Mouse (Mus musculus) heart, postnatal 0 days (tissue): ENCODE measurements around the gene Sh3bp5. TPM values are rescaled to one million over a fixed set of nuclear protein-coding genes. Genes with fewer than 3 reads are reported as not detected.

ENCODE experiments used
- ATAC-seq: fragments of 200-750 bp; cut with Nextera tagmentation; 2 replicates; pipeline ENCODE4 v1.8.0; 2017; ENCODE audit warnings: low read depth, moderate number of reproducible peaks, moderate library complexity; ENCODE audit not compliant: insufficient read depth
- DNase-seq: peaks from one replicate; pipeline ENCODE4 v3.0.0-alpha.2; 2016; ENCODE audit warnings: low spot score
- H3K27ac ChIP-seq: fragments of 300-500 bp; sonication (generic); 2 replicates; pipeline ENCODE4 v1.5.1; 2014; ENCODE audit warnings: low read depth, mild to moderate bottlenecking
- H3K27me3 ChIP-seq: fragments of 300-500 bp; sonication (generic); 2 replicates; pipeline ENCODE4 v1.6.1; 2014; ENCODE audit warnings: low read length, mixed read lengths; ENCODE audit not compliant: control insufficient read depth, insufficient read depth
- H3K36me3 ChIP-seq: fragments of 300-500 bp; sonication (generic); replicated peaks from 2 replicates; pipeline ENCODE4 v1.6.1; 2014; ENCODE audit warnings: low read length, mixed read lengths; ENCODE audit not compliant: control insufficient read depth, insufficient read depth
- H3K4me1 ChIP-seq: fragments of 300-500 bp; sonication (generic); 2 replicates; pipeline ENCODE4 v1.6.1; 2014; ENCODE audit warnings: antibody characterized with exemption; ENCODE audit not compliant: control insufficient read depth, insufficient read depth
- H3K4me2 ChIP-seq: fragments of 300-500 bp; sonication (generic); 2 replicates; pipeline ENCODE4 v1.6.1; 2014; ENCODE audit warnings: low read depth, mild to moderate bottlenecking, low read length, moderate library complexity
- H3K4me3 ChIP-seq: fragments of 300-500 bp; sonication (generic); 2 replicates; pipeline ENCODE4 v1.5.1; 2014; ENCODE audit warnings: low read depth, low read length
- H3K9ac ChIP-seq: fragments of 300-500 bp; sonication (generic); replicated peaks from 2 replicates; pipeline ENCODE4 v1.6.1; 2014; ENCODE audit warnings: low read depth, low read length, mixed read lengths
- H3K9me3 ChIP-seq: fragments of 300-500 bp; sonication (generic); replicated peaks from 2 replicates; pipeline ENCODE4 v1.6.1; 2016; ENCODE audit warnings: low read length; ENCODE audit not compliant: control insufficient read depth
- CTCF ChIP-seq: IDR thresholded peaks from 2 replicates; pipeline ENCODE4 v1.5.1; 2016; ENCODE audit warnings: antibody characterized with exemption, control low read depth, low read depth
- EP300 ChIP-seq: IDR thresholded peaks from 2 replicates; pipeline ENCODE4 v1.6.1; 2016; ENCODE audit warnings: antibody characterized with exemption, low read depth
- WGBS: fragments of 180-500 bp; shearing (Covaris S2); extraction: QIAGEN DNeasy Blood & Tissue Kit; methylation state at CpG from one replicate; pipeline ENCODE4 v1.1.7; 2014; 5-methylcytosine and 5-hydroxymethylcytosine counted together
- polyA plus RNA-seq: library from polyadenylated mRNA; unstranded; fragments of >200 nt; fragmentation: Nextera tagmentation; extraction: Ambion mirVana; gene quantifications from 2 replicates; pipeline ENCODE4 v1.2.1, GENCODE M21; 2015
- total RNA-seq: library from RNA; depleted of rRNA; stranded (reverse); fragments of >200 nt; gene quantifications from 2 replicates; pipeline ENCODE4 v1.2.3, GENCODE M21; 2014; ENCODE audit warnings: low replicate concordance

Gene Sh3bp5
- total and polyA plus RNA-seq, 2 experiments from 2014 or later, result 10.2 to 43.4 TPM

GRCm38 (mm10) chr14:31376331-31376730 is 59.5 kb downstream of the Sh3bp5 start:
- H3K27me3 ChIP-seq, result no peaks in the 10 kb centered on the region
- H3K4me1 ChIP-seq, result no peaks in the 10 kb centered on the region
- no peak for TF ChIP-seq CTCF
- no peak for TF ChIP-seq EP300
- no peak overlapping the region for H3K4me2 ChIP-seq
- no peaks in the 10 kb centered on the region for H3K9me3 ChIP-seq
- no peak overlapping the region for H3K27ac ChIP-seq
- DNase-seq (no peak), ATAC-seq (no peak)
- 80% methylated on average over 3 of the region's 3 CpGs for WGBS
- no peak overlapping the region for H3K9ac ChIP-seq
- peaks cover 75% of the 10 kb centered on the region for H3K36me3 ChIP-seq
- H3K4me3 ChIP-seq, result no peak overlapping the region

- no peaks in the 10 kb centered on the region for H3K9me3 ChIP-seq
- H3K9ac ChIP-seq, result no peak overlapping the region
- WGBS, result 88% methylated on average over 6 of the region's 6 CpGs
- H3K27ac ChIP-seq, result no peak overlapping the region
- TF ChIP-seq CTCF (no peak), EP300 (no peak)
- no peaks in the 10 kb centered on the region for H3K4me1 ChIP-seq
- no peaks in the 10 kb centered on the region for H3K27me3 ChIP-seq
- H3K4me3 ChIP-seq, result no peak overlapping the region
- no peak for DNase-seq
- H3K4me2 ChIP-seq, result no peak overlapping the region
- no peak for ATAC-seq
- peaks cover 94% of the 10 kb centered on the region for H3K36me3 ChIP-seq
Measured at GRCm38 (mm10) chr14:31374390-31374789, 61.5 kb downstream of the Sh3bp5 start.

GRCm38 (mm10) chr14:31369377-31369776 is 66.5 kb downstream of the Sh3bp5 start:
- H3K4me3 ChIP-seq, result no peak overlapping the region
- no peak overlapping the region for H3K4me2 ChIP-seq
- no peaks in the 10 kb centered on the region for H3K27me3 ChIP-seq
- no peak overlapping the region for H3K9ac ChIP-seq
- ATAC-seq (no peak), DNase-seq (no peak)
- peaks cover 90% of the 10 kb centered on the region for H3K36me3 ChIP-seq
- no peaks in the 10 kb centered on the region for H3K4me1 ChIP-seq
- no peak overlapping the region for H3K27ac ChIP-seq
- no peak for TF ChIP-seq CTCF
- TF ChIP-seq EP300, result no peak
- 68% methylated on average over 3 of the region's 3 CpGs for WGBS
- no peaks in the 10 kb centered on the region for H3K9me3 ChIP-seq

- H3K36me3 ChIP-seq, result peaks cover 91% of the 10 kb centered on the region
Measured at GRCm38 (mm10) chr14:31367951-31368350, 67.9 kb downstream of the Sh3bp5 start.

GRCm38 (mm10) chr14:31365350-31365749 is 70.5 kb downstream of the Sh3bp5 start:
- ATAC-seq (no peak), DNase-seq (peak; percentile 41)
- H3K27me3 ChIP-seq, result no peaks in the 10 kb centered on the region
- no peak overlapping the region for H3K4me3 ChIP-seq
- no peaks in the 10 kb centered on the region for H3K9me3 ChIP-seq
- no peak overlapping the region for H3K4me2 ChIP-seq
- no peak overlapping the region for H3K9ac ChIP-seq
- TF ChIP-seq CTCF (peak; percentile 60), EP300 (no peak)
- no peak overlapping the region for H3K27ac ChIP-seq
- no peaks in the 10 kb centered on the region for H3K4me1 ChIP-seq
- peaks cover 92% of the 10 kb centered on the region for H3K36me3 ChIP-seq

More at GRCm38 (mm10) chr14:31367951-31368350, 67.9 kb downstream of the Sh3bp5 start:
- no peak for ATAC-seq
- no peak for DNase-seq
- H3K9me3 ChIP-seq, result no peaks in the 10 kb centered on the region
- no peak overlapping the region for H3K4me3 ChIP-seq
- no peak overlapping the region for H3K4me2 ChIP-seq
- H3K27ac ChIP-seq, result no peak overlapping the region
- no peaks in the 10 kb centered on the region for H3K4me1 ChIP-seq
- H3K27me3 ChIP-seq, result no peaks in the 10 kb centered on the region
- no peak for TF ChIP-seq CTCF
- TF ChIP-seq EP300, result no peak
- no peak overlapping the region for H3K9ac ChIP-seq
- 87% methylated on average over 7 of the region's 7 CpGs for WGBS

- no peak overlapping the region for H3K4me3 ChIP-seq
- H3K4me1 ChIP-seq, result no peaks in the 10 kb centered on the region
- no peak for DNase-seq
- H3K27me3 ChIP-seq, result no peaks in the 10 kb centered on the region
- ATAC-seq, result no peak
- WGBS, result 94% methylated on average over 4 of the region's 4 CpGs
- H3K4me2 ChIP-seq, result no peak overlapping the region
- H3K9me3 ChIP-seq, result no peaks in the 10 kb centered on the region
- no peak overlapping the region for H3K27ac ChIP-seq
- H3K36me3 ChIP-seq, result peaks cover 91% of the 10 kb centered on the region
- TF ChIP-seq CTCF, result no peak
- no peak for TF ChIP-seq EP300
- H3K9ac ChIP-seq, result no peak overlapping the region
Measured at GRCm38 (mm10) chr14:31364589-31364988, 71.3 kb downstream of the Sh3bp5 start.
